Mouse (Mus musculus): ENCODE data around the gene Nvl. TPM values are rescaled to one million over a fixed set of nuclear protein-coding genes. Genes with fewer than 3 reads are reported as not detected.

Gene Nvl
- total and polyA plus RNA-seq, 3 experiments = 19.9 to 38.4 (median 27.1) TPM

DNA sequence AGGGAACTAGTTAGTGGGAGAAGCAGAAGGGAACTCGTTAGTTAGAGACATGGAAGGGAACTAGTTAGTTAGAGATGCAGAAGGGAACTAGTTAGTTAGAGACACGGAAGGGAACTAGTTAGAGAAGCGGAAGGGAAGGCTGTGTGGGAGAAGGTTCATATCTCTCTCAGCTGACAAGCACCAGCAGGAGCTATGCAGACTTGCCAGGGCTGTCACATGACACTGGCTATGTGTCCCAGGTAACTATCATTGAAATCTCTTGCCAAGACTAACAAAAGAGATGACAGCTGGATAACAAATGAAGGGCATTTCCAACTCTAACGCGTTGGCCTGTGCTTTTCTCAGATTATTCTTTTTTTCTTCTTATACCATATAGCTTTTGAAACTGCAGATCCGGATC is 79.4 kb downstream of the Nvl start:
- no peak overlapping the region for H3K9ac ChIP-seq (ENCODE audit: insufficient read depth, low read depth)
- H3K36me3 ChIP-seq (replicated peaks in 1 of 2; ENCODE audit: control insufficient read depth in 1 of 2, insufficient read depth in 1 of 2, low read length in 1 of 2) = no peaks in the 10 kb centered on the region
- no peaks in the 10 kb centered on the region for H3K79me2 ChIP-seq (replicated peaks; ENCODE audit: control insufficient read depth, extremely low read depth, insufficient read depth, poor library complexity, severe bottlenecking)
- H3K27ac ChIP-seq (ENCODE audit: insufficient read depth, low read depth) = no peak overlapping the region
- dilution Hi-C loops (cut with MboI; ENCODE audit: extremely low pct_ligation_motif_present, extremely low pct_unique_long_range_greater_than_20kb, low sequenced_read_pairs) = no loop called here
- no peak overlapping the region for H3K4me2 ChIP-seq (ENCODE audit: insufficient read depth, low read depth, poor library complexity, severe bottlenecking)
- no peaks in the 10 kb centered on the region for H3K4me1 ChIP-seq (ENCODE audit: control insufficient read depth in 1 of 2, insufficient read depth in 2 of 2)
- no peak overlapping the region for H3K4me3 ChIP-seq (replicated peaks in 1 of 3; ENCODE audit: low read depth in 2 of 3, low read length in 2 of 3, poor library complexity in 1 of 3)
- H3K9me3 ChIP-seq (replicated peaks; ENCODE audit: low read length) = no peaks in the 10 kb centered on the region
- TF ChIP-seq HCFC1 (IDR thresholded peaks at IDR 0.05; ENCODE audit: low read depth, low read length) = no peak
- no peak for TF ChIP-seq MAFK (IDR thresholded peaks at IDR 0.05; ENCODE audit: insufficient replicate concordance, low read length)
- TF ChIP-seq CTCF (conservative IDR thresholded peaks at IDR 0.05 in 1 of 2, IDR thresholded peaks at IDR 0.05 in 1 of 2; ENCODE audit: low read depth in 2 of 2, low read length in 2 of 2) = no peak
- TF ChIP-seq ELF1 (IDR thresholded peaks at IDR 0.05; ENCODE audit: low read depth, low read length) = no peak
- TF ChIP-seq NELFE (IDR thresholded peaks at IDR 0.05; ENCODE audit: low read depth, low read length) = no peak
- TF ChIP-seq IRF4 (IDR thresholded peaks at IDR 0.05; ENCODE audit: low read depth, low read length) = no peak
- TF ChIP-seq RCOR1 (conservative IDR thresholded peaks at IDR 0.05; ENCODE audit: low read depth, low read length) = no peak
- no peak for TF ChIP-seq MAX (IDR thresholded peaks at IDR 0.05; ENCODE audit: low read length)
- no peak for TF ChIP-seq CHD1 (IDR thresholded peaks at IDR 0.05; ENCODE audit: low read depth, low read length)
- no peak for TF ChIP-seq RAD21 (IDR thresholded peaks at IDR 0.05; ENCODE audit: low read depth, low read length)
- TF ChIP-seq MAZ (IDR thresholded peaks at IDR 0.05; ENCODE audit: low read depth, low read length) = no peak
- no peak for TF ChIP-seq BHLHE40 (IDR thresholded peaks at IDR 0.05; ENCODE audit: low read depth, low read length)
- TF ChIP-seq KAT2A (IDR thresholded peaks at IDR 0.05; ENCODE audit: insufficient replicate concordance, low read length) = no peak
- TF ChIP-seq SMC3 (IDR thresholded peaks at IDR 0.05; ENCODE audit: low read depth, low read length) = no peak
- TF ChIP-seq PAX5 (IDR thresholded peaks at IDR 0.05; ENCODE audit: low read length) = no peak
- no peak for TF ChIP-seq CHD2 (IDR thresholded peaks at IDR 0.05; ENCODE audit: low read length)
- TF ChIP-seq POLR2AphosphoS2 (IDR thresholded peaks at IDR 0.05; ENCODE audit: low read depth, low read length) = no peak
- TF ChIP-seq TBP (conservative IDR thresholded peaks at IDR 0.05; ENCODE audit: low read depth, low read length) = no peak
- TF ChIP-seq MXI1 (IDR thresholded peaks at IDR 0.05; ENCODE audit: low read depth, low read length) = no peak
- H3K27me3 ChIP-seq (replicated peaks) = no peaks in the 10 kb centered on the region
- no peak for DNase-seq (ENCODE audit: extremely low read depth)
- in situ Hi-C loops (cut with MboI; ENCODE audit: low pct_ligation_motif_present, low pct_unique_long_range_greater_than_20kb, low sequenced_read_pairs) = no loop called here

DNA sequence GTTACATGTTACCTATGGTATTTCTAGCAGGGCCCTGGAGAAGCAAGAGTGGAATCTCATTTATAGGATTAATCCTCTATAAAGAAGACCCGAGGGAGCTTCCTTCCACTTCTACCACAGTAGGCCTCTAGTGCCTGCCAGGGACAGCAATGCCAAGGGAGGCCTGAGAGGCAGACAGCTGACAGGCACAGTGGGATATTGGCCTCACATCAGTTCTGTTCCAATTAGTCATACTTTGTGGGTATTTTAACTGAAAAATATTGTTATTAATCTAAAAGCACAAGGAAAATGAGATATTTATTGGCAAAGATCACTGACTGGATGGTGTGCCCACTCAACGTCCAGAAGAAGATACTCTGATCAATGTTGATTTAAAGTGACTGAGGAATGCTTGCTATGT is 80.0 kb downstream of the Nvl start:
- dilution Hi-C loops (cut with MboI; ENCODE audit: extremely low pct_ligation_motif_present, extremely low pct_unique_long_range_greater_than_20kb, low sequenced_read_pairs) = no loop called here

More for the DNA sequence above, 80.0 kb downstream of the Nvl start:
- Histone ChIP-seq H3K9ac (ENCODE audit: insufficient read depth, low read depth) (no peak overlapping the region), H3K27ac (ENCODE audit: insufficient read depth, low read depth) (no peak overlapping the region), H3K4me2 (ENCODE audit: insufficient read depth, low read depth, poor library complexity, severe bottlenecking) (no peak overlapping the region), H3K36me3 (replicated peaks in 1 of 2; ENCODE audit: control insufficient read depth in 1 of 2, insufficient read depth in 1 of 2, low read length in 1 of 2) (no peaks in the 10 kb centered on the region), H3K9me3 (replicated peaks; ENCODE audit: low read length) (no peaks in the 10 kb centered on the region), H3K79me2 (replicated peaks; ENCODE audit: control insufficient read depth, extremely low read depth, insufficient read depth, poor library complexity, severe bottlenecking) (no peaks in the 10 kb centered on the region), H3K4me3 (replicated peaks in 1 of 3; ENCODE audit: low read depth in 2 of 3, low read length in 2 of 3, poor library complexity in 1 of 3) (no peak overlapping the region), H3K4me1 (ENCODE audit: control insufficient read depth in 1 of 2, insufficient read depth in 2 of 2) (no peaks in the 10 kb centered on the region), H3K27me3 (replicated peaks) (no peaks in the 10 kb centered on the region)
- in situ Hi-C loops (cut with MboI; ENCODE audit: low pct_ligation_motif_present, low pct_unique_long_range_greater_than_20kb, low sequenced_read_pairs) = no loop called here
- no peak for DNase-seq (ENCODE audit: extremely low read depth)
- TF ChIP-seq SMC3 (IDR thresholded peaks at IDR 0.05; ENCODE audit: low read depth, low read length) (no peak), NELFE (IDR thresholded peaks at IDR 0.05; ENCODE audit: low read depth, low read length) (no peak), USF1 (IDR thresholded peaks at IDR 0.05; ENCODE audit: low read depth, low read length) (no peak), POLR2A (IDR thresholded peaks at IDR 0.05; ENCODE audit: low read depth, low read length) (no peak)
